Mouse (Mus musculus) erythroid progenitor cell, adult 5-6 weeks (primary cell): ENCODE data around the gene Prmt3. TPM values are rescaled to one million over a fixed set of nuclear protein-coding genes. Genes with fewer than 3 reads are reported as not detected.

Experiments
- ATAC-seq: replicated peaks from 2 replicates; pipeline ENCODE4 v1.8.0; 2016; ENCODE audit warnings: moderate number of reproducible peaks, mild to moderate bottlenecking, moderate TSS enrichment, inconsistent platforms; ENCODE audit not compliant: poor library complexity, low FRiP score, severe bottlenecking
- total RNA-seq, 2 experiments: library from RNA; stranded (forward) in 1 of 2; stranded (reverse) in 1 of 2; fragments of 150-400 nt in 1 of 2; fragments of 186-747, 209-891 nt in 1 of 2; gene quantifications; 2 replicates each; pipeline versions ENCODE4 v1.2.3 to v1.2.4; 2015 to 2017; ENCODE audit warnings: low replicate concordance in 2 of 2

Prmt3 gene
- total RNA-seq (2015; ENCODE audit: low replicate concordance) = 10.8 and 26.4 TPM in 2 replicates
- total RNA-seq (2017; ENCODE audit: low replicate concordance) = 5.6 and 11.0 TPM in 2 replicates

GRCm38 (mm10) chr7:49778114-49778901 is at the start of gene Prmt3:
Prmt3 (plus strand) TSS chr7:49778346.
- ATAC-seq = peak; percentile 96

GRCm38 (mm10) chr7:49734342-49734741 is 43.8 kb upstream of the Prmt3 start:
- no peak for ATAC-seq

- no peak for ATAC-seq
These were observed 38.7 kb upstream of the Prmt3 start for GRCm38 (mm10) chr7:49739448-49739847.

- ATAC-seq = no peak
These were observed 36.7 kb upstream of the Prmt3 start for GRCm38 (mm10) chr7:49741474-49741873.

- ATAC-seq = no peak
These were observed 36.2 kb upstream of the Prmt3 start for GRCm38 (mm10) chr7:49741923-49742322.

- ATAC-seq = peak; percentile 64; the same call in 1 of the 2 replicates
These were observed 27.0 kb upstream of the Prmt3 start for GRCm38 (mm10) chr7:49751148-49751547.

- peak; percentile 51; the same call in 1 of the 2 replicates for ATAC-seq
These were observed 25.2 kb upstream of the Prmt3 start for GRCm38 (mm10) chr7:49752730-49753506.

- ATAC-seq = 0 out of 2 replicates have a peak, but pooled peaks have one; percentile 40
These were observed 23.4 kb upstream of the Prmt3 start for GRCm38 (mm10) chr7:49754767-49755166.

- peak; percentile 76 for ATAC-seq
These were observed 19.1 kb upstream of the Prmt3 start, which contains the start of gene Htatip2 for GRCm38 (mm10) chr7:49758934-49759571. Htatip2 (plus strand) TSS chr7:49759115.

GRCm38 (mm10) chr7:49762605-49763004 is 15.5 kb upstream of the Prmt3 start:
- ATAC-seq = peak; percentile 77

- peak; percentile 78 for ATAC-seq
These were observed 14.0 kb upstream of the Prmt3 start for GRCm38 (mm10) chr7:49764011-49764716.

GRCm38 (mm10) chr7:49766166-49766565 is 12.0 kb upstream of the Prmt3 start:
- no peak for ATAC-seq

GRCm38 (mm10) chr7:49768509-49768908 is 9.6 kb upstream of the Prmt3 start:
- no peak for ATAC-seq

- no peak for ATAC-seq
These were observed 3.8 kb upstream of the Prmt3 start for GRCm38 (mm10) chr7:49774396-49774795.

GRCm38 (mm10) chr7:49777585-49777984 is 561 bp upstream of the Prmt3 start:
- ATAC-seq = peak; percentile 24

- ATAC-seq = no peak
These were observed 914 bp downstream of the Prmt3 start for GRCm38 (mm10) chr7:49778904-49779615.

- ATAC-seq = no peak
These were observed 4.9 kb downstream of the Prmt3 start for GRCm38 (mm10) chr7:49783017-49783416.

- ATAC-seq = no peak
These were observed 7.0 kb downstream of the Prmt3 start for GRCm38 (mm10) chr7:49785141-49785540.
